Mouse (Mus musculus) megakaryocyte, embryonic 14.5 days (primary cell): ENCODE measurements at regions not wholly inside any gene's neighbourhood (a gene's known extent, or its start where the extent isn't known, plus 50 kb on each side); places are given as distances from the start of the nearest gene placed in this dataset.

Experiments
- H3K27me3 ChIP-seq: replicated peaks from 2 replicates; pipeline ENCODE3; 2012; ENCODE audit warnings: inconsistent platforms
- H3K36me3 ChIP-seq: replicated peaks from 2 replicates; pipeline ENCODE3; 2012; ENCODE audit warnings: low read length, inconsistent platforms, mixed read lengths
- H3K4me1 ChIP-seq: 2 replicates; pipeline ENCODE4 v1.6.1; 2012; ENCODE audit warnings: inconsistent platforms
- H3K4me3 ChIP-seq: replicated peaks from 2 replicates; pipeline ENCODE3; 2012; ENCODE audit warnings: moderate library complexity, mild to moderate bottlenecking, inconsistent platforms
- H3K9me3 ChIP-seq: 2 replicates; pipeline ENCODE4 v1.6.1; 2012; ENCODE audit warnings: inconsistent platforms
- FLI1 ChIP-seq: IDR thresholded peaks from 2 replicates; pipeline ENCODE4 v1.6.1; 2012; ENCODE audit warnings: low read length, inconsistent platforms, mixed read lengths
- GATA1 ChIP-seq: IDR thresholded peaks from 3 replicates; pipeline ENCODE4 v1.6.1; 2012; ENCODE audit warnings: mixed read lengths, low read length, inconsistent platforms, borderline replicate concordance

DNA sequence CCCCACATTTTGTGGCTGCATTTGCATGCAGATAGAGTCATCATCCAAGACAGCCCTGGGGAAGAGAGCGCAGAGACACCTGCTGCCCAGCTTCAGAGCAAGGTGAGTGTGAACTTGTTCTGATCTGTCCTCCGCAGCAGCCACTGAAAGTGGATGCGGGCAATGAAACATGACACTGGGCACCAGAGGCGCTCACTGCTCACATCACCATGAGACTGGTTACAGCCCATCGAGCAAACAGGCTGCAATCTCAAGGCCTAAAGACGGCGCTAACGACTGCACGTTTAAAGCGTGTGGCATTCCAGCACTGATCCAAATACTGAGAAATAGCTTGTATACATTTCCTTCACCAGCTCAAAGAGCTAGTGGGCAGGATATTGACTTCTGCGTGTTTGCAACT lies 65.8 kb downstream of the Barhl2 start:
- TF ChIP-seq FLI1 (no peak), GATA1 (no peak)
- Histone ChIP-seq H3K9me3 (peaks cover 23% of the 10 kb centered on the region), H3K4me1 (no peaks in the 10 kb centered on the region), H3K36me3 (no peaks in the 10 kb centered on the region), H3K27me3 (no peaks in the 10 kb centered on the region), H3K4me3 (no peak overlapping the region)

DNA sequence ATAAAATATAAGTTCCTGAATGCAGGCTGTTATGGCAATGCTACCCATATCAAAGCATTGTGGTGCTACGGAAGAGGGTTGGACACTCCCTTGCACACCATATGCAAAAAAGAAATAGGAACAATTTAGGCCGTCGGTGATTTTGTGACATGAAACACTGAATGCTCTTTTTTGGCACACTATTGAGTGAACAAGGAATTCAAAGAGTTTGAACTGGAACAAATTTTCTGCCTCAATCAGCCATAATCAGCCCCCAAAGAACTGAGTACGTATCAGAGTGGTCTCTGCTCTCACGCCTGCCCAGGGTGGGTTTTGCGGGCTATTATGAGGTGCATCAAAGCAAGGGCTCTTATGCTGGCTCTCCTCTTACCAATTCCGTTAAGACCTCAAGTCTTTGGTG lies 71.3 kb downstream of the Barhl2 start:
- Histone ChIP-seq H3K4me3 (no peak overlapping the region), H3K36me3 (no peaks in the 10 kb centered on the region), H3K4me1 (no peaks in the 10 kb centered on the region), H3K27me3 (no peaks in the 10 kb centered on the region), H3K9me3 (peaks cover 16% of the 10 kb centered on the region)
- no peak for TF ChIP-seq GATA1
- TF ChIP-seq FLI1, result no peak

DNA sequence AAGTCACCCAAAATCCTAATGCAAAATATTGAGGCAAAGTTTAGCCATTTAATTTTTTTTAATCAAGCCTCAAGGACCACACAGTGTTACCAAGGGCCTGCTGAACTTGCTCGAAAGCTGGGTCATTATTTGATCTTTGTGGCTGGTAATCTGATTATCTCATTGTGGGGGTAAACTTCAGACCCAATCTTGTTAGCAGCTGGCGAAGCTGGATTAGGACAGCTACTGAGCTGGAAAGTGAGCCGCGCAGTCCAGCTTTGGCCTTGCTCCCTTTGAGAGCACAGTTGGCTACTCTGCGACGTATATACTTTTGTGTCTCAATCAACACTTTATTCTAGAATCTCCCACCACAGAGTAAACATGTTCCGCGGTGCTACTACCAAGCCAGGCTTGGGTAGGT lies 72.1 kb downstream of the Barhl2 start:
- TF ChIP-seq FLI1 (no peak), GATA1 (no peak)
- H3K4me1 ChIP-seq, result no peaks in the 10 kb centered on the region
- H3K27me3 ChIP-seq, result no peaks in the 10 kb centered on the region
- no peak overlapping the region for H3K4me3 ChIP-seq
- peaks cover 13% of the 10 kb centered on the region for H3K9me3 ChIP-seq
- H3K36me3 ChIP-seq, result no peaks in the 10 kb centered on the region

- TF ChIP-seq FLI1, result no peak
- no peak for TF ChIP-seq GATA1
- no peak overlapping the region for H3K4me3 ChIP-seq
- H3K27me3 ChIP-seq, result no peaks in the 10 kb centered on the region
- no peaks in the 10 kb centered on the region for H3K4me1 ChIP-seq
- peaks cover 10% of the 10 kb centered on the region for H3K9me3 ChIP-seq
- no peaks in the 10 kb centered on the region for H3K36me3 ChIP-seq
These were observed 72.7 kb downstream of the Barhl2 start for GRCm38 (mm10) chr5:106385219-106385618.

DNA sequence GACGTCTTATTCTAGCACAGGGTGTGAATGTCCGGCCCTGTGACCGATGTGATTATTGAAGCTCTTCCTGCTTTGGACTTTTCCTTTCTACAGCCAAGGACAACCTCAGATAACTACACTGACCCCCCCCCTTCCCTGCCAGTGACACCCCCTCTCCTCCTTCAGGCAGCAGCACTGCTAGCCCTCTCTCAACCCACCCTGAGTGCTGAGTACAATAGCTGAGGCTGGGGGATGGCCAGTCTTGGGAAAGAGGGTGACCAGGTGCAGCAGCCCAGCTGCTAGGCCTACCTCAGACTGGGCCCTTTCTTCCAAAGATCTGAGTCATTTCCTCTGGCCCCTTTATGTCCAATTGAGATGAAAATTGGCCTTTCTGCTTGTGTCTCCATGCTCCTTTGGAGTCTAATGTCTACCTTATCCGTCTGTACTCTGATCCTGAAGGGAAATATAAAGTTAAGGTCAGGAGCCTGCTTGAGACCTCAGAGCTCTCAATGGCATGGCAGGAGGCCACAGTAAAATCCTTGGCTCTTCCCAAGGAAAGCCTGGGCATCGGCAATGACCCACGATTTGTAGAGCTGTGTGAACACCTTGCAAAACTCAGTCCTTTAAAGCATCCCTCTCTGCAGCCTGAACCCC lies 73.7 kb downstream of the Barhl2 start:
- Histone ChIP-seq H3K27me3 (no peaks in the 10 kb centered on the region), H3K4me1 (no peaks in the 10 kb centered on the region), H3K9me3 (peaks cover 6% of the 10 kb centered on the region; the same call in 1 of the 2 replicates), H3K36me3 (no peaks in the 10 kb centered on the region), H3K4me3 (no peak overlapping the region)
- no peak for TF ChIP-seq GATA1
- TF ChIP-seq FLI1, result no peak

DNA sequence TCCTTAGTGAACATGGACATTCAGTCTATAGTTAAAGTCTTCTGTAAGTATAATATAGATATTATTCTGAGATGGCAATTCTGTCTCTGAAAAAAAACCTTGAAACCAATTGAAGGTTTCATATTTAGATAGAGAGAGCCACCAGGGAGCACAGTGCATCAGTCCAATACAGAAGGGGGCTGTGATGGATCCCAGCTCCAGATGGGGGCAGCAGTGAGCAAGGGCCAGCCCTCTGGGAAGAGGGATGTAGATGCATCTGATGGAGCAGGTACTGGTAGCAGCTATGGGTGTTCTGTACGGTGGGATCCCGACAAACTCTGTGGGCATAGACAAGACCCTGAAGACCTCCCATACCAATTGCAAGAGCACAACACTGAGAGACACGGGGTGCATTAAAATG lies 76.0 kb downstream of the Barhl2 start:
- peaks cover 6% of the 10 kb centered on the region; the same call in 1 of the 2 replicates for H3K9me3 ChIP-seq
- no peak overlapping the region for H3K4me3 ChIP-seq
- no peak for TF ChIP-seq GATA1
- TF ChIP-seq FLI1, result no peak
- H3K4me1 ChIP-seq, result no peaks in the 10 kb centered on the region
- no peaks in the 10 kb centered on the region for H3K27me3 ChIP-seq
- no peaks in the 10 kb centered on the region for H3K36me3 ChIP-seq

- no peak overlapping the region for H3K4me3 ChIP-seq
- 0 out of 2 replicates have a peak, but pooled peaks cover 6% of the 10 kb centered on the region for H3K9me3 ChIP-seq
- TF ChIP-seq FLI1 (no peak), GATA1 (no peak)
- H3K4me1 ChIP-seq, result no peaks in the 10 kb centered on the region
- H3K27me3 ChIP-seq, result no peaks in the 10 kb centered on the region
- no peaks in the 10 kb centered on the region for H3K36me3 ChIP-seq
These were observed 77.2 kb downstream of the Barhl2 start for GRCm38 (mm10) chr5:106380631-106381285.

GRCm38 (mm10) chr5:106376781-106377525 lies 81.0 kb downstream of the Barhl2 start:
- Histone ChIP-seq H3K4me3 (no peak overlapping the region), H3K27me3 (no peaks in the 10 kb centered on the region), H3K4me1 (no peaks in the 10 kb centered on the region), H3K36me3 (no peaks in the 10 kb centered on the region), H3K9me3 (peaks cover 15% of the 10 kb centered on the region; the same call in 1 of the 2 replicates)
- no peak for TF ChIP-seq FLI1

- Histone ChIP-seq H3K36me3 (no peaks in the 10 kb centered on the region), H3K4me1 (no peaks in the 10 kb centered on the region), H3K27me3 (no peaks in the 10 kb centered on the region), H3K4me3 (no peak overlapping the region), H3K9me3 (peaks cover 20% of the 10 kb centered on the region)
- no peak for TF ChIP-seq FLI1
These were observed 90.1 kb downstream of the Barhl2 start for GRCm38 (mm10) chr5:106367831-106368230.

GRCm38 (mm10) chr5:106367312-106367711 lies 90.7 kb downstream of the Barhl2 start:
- Histone ChIP-seq H3K9me3 (peaks cover 17% of the 10 kb centered on the region), H3K36me3 (no peaks in the 10 kb centered on the region), H3K4me3 (no peak overlapping the region), H3K4me1 (no peaks in the 10 kb centered on the region), H3K27me3 (no peaks in the 10 kb centered on the region)
- TF ChIP-seq GATA1 (no peak), FLI1 (no peak)
